Mouse (Mus musculus) embryonic facial prominence, embryonic 14.5 days (tissue): ENCODE measurements at regions not wholly inside any gene's neighbourhood (a gene's known extent, or its start where the extent isn't known, plus 50 kb on each side); places are given as distances from the start of the nearest gene placed in this dataset.
"Not testable (repeated sequence)": the region's sequence is repeated elsewhere in the genome, so short reads cannot be mapped to it uniquely, and the experiment has no call there.

Experiments used
- ATAC-seq: fragments of 200-750 bp; cut with Nextera tagmentation; 2 replicates; pipeline ENCODE4 v1.8.0; 2017; ENCODE audit warnings: low read depth, moderate number of reproducible peaks, moderate TSS enrichment
- DNase-seq: peaks from one replicate; pipeline ENCODE4 v3.0.0-alpha.2; 2015; ENCODE audit warnings: low spot score
- H3K27ac ChIP-seq: fragments of 300-500 bp; sonication (generic); replicated peaks from 2 replicates; pipeline ENCODE4 v1.5.1; 2014; ENCODE audit warnings: low read depth, mild to moderate bottlenecking, low read length, moderate library complexity
- H3K27me3 ChIP-seq: fragments of 300-500 bp; sonication (generic); replicated peaks from 2 replicates; pipeline ENCODE4 v1.6.1; 2014; ENCODE audit warnings: low read length; ENCODE audit not compliant: control insufficient read depth, insufficient read depth
- H3K36me3 ChIP-seq: fragments of 300-500 bp; sonication (generic); 2 replicates; pipeline ENCODE4 v1.6.1; 2014; ENCODE audit warnings: low read length, mixed read lengths; ENCODE audit not compliant: control insufficient read depth, insufficient read depth
- H3K4me1 ChIP-seq: fragments of 300-500 bp; sonication (generic); 2 replicates; pipeline ENCODE4 v1.6.1; 2014; ENCODE audit warnings: antibody characterized with exemption, low read length; ENCODE audit not compliant: control insufficient read depth, insufficient read depth
- H3K4me2 ChIP-seq: fragments of 300-500 bp; sonication (generic); 2 replicates; pipeline ENCODE4 v1.6.1; 2014; ENCODE audit warnings: low read depth, mild to moderate bottlenecking, low read length, moderate library complexity, mixed read lengths
- H3K4me3 ChIP-seq: fragments of 300-500 bp; sonication (generic); 2 replicates; pipeline ENCODE4 v1.5.1; 2014; ENCODE audit warnings: low read depth, mild to moderate bottlenecking, low read length
- H3K9ac ChIP-seq: fragments of 300-500 bp; sonication (generic); 2 replicates; pipeline ENCODE4 v1.6.1; 2014; ENCODE audit warnings: low read depth, mild to moderate bottlenecking, low read length, moderate library complexity, mixed read lengths
- H3K9me3 ChIP-seq: fragments of 300-500 bp; sonication (generic); 2 replicates; pipeline ENCODE4 v1.6.1; 2016; ENCODE audit warnings: low read length; ENCODE audit not compliant: control insufficient read depth
- WGBS: fragments of 180-500 bp; shearing (Covaris S2); extraction: QIAGEN DNeasy Blood & Tissue Kit; methylation state at CpG from one replicate; pipeline ENCODE4 v1.1.7; 2014; 5-methylcytosine and 5-hydroxymethylcytosine counted together

DNA sequence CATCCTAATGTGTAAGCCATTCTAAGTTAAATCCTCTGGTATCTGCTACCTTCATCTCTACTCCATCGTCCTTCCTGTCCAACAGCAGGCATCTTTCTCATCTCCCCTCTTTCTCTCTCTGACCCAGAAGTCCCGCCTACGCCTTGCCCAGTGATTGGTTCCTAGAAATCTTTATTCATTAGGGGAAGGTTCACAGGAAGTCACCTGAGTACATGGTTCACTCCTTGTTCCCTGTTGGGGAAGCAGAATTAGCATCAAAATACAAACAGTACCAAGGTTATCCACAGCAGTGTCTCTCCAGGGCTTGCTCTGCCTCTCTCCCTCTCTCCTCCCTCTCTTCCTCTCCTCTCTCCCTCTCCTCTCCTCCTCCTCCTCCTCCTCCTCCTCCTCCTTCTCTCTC lies 319.4 kb downstream of the Nkx6-1 start:
- Histone ChIP-seq H3K4me3 (no peak overlapping the region), H3K36me3 (no peaks in the 10 kb centered on the region), H3K4me2 (no peak overlapping the region), H3K27me3 (no peaks in the 10 kb centered on the region), H3K9ac (no peak overlapping the region), H3K9me3 (no peaks in the 10 kb centered on the region), H3K4me1 (no peaks in the 10 kb centered on the region), H3K27ac (no peak overlapping the region)
- ATAC-seq (no peak), DNase-seq (no peak)
- 77% methylated on average over 3 of the region's 3 CpGs for WGBS

DNA sequence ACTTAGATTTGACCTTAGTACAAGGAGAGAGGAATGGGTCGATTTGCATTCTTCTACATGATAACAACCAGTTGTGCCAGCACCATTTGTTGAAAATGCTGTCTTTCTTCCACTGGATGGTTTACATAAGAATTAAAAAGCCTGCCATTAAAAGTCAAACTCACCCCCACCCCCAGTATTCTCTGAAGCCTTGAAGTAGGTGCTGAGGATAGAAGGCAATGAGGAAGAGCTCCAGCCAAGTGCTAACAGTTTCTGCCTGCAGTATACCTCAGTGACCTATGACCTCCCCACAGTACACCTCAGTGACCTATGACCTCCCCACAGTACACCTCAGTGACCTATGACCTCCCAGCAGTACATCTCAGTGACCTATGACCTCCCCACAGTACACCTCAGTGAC lies 328.4 kb downstream of the Nkx6-1 start:
- not testable (repeated sequence) for H3K27me3 ChIP-seq, H3K36me3 ChIP-seq, H3K4me1 ChIP-seq, H3K9me3 ChIP-seq, H3K27ac ChIP-seq, ATAC-seq, DNase-seq, H3K4me3 ChIP-seq, H3K4me2 ChIP-seq, H3K9ac ChIP-seq
- no CpG with 5 or more reads among the region's 1 CpGs for WGBS

DNA sequence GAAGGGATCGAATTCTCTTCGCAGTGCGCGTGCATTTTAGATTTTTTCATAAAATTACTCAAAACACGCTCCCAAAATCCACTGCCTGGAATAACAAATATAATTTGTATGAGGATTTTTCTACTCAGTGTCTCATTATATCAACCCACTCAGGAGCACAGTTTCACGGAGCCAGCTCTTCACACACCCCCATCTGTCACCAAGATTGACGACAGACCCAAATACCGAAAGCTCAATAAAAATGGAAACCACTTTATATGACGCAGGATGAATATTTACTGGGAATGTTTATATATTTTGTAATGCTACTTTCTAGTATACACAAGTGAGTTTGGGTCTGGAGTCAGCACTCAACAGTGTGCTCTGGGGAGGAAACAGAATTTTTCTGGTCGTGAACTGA lies 333.0 kb downstream of the Nkx6-1 start:
- WGBS: 81% methylated on average over 10 of the region's 10 CpGs
- Histone ChIP-seq H3K4me2 (no peak overlapping the region), H3K27me3 (no peaks in the 10 kb centered on the region), H3K9ac (no peak overlapping the region), H3K9me3 (no peaks in the 10 kb centered on the region), H3K36me3 (no peaks in the 10 kb centered on the region), H3K4me3 (no peak overlapping the region), H3K4me1 (no peaks in the 10 kb centered on the region), H3K27ac (no peak overlapping the region)
- ATAC-seq (no peak), DNase-seq (no peak)

DNA sequence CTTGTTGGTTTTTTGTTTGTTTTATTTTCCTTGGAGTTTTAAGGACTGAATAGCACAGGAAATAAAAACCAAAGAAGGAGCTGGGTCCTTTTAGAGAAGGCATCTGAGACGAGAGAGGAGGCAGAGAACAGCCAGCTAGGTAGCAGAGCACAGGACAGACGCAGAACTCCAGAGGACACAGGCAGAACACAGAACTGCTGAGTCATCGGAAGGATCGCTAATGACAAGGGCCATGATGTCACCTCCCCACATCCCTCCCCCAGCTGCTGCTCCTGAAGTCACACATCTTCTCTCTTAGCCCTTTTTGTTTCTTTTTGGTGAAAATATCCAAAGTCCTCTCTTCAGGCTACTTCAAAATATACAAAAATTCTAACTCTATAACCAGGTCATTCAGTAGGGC lies 338.7 kb downstream of the Nkx6-1 start:
- Histone ChIP-seq H3K27ac (no peak overlapping the region), H3K4me1 (peaks cover 4% of the 10 kb centered on the region; the same call in 1 of the 2 replicates), H3K9me3 (no peaks in the 10 kb centered on the region), H3K4me2 (no peak overlapping the region), H3K36me3 (no peaks in the 10 kb centered on the region), H3K27me3 (0 out of 2 replicates have a peak, but pooled peaks cover 2% of the 10 kb centered on the region), H3K4me3 (no peak overlapping the region), H3K9ac (no peak overlapping the region)
- DNase-seq: no peak
- ATAC-seq: no peak
- WGBS: 53% methylated on average over 4 of the region's 4 CpGs

DNA sequence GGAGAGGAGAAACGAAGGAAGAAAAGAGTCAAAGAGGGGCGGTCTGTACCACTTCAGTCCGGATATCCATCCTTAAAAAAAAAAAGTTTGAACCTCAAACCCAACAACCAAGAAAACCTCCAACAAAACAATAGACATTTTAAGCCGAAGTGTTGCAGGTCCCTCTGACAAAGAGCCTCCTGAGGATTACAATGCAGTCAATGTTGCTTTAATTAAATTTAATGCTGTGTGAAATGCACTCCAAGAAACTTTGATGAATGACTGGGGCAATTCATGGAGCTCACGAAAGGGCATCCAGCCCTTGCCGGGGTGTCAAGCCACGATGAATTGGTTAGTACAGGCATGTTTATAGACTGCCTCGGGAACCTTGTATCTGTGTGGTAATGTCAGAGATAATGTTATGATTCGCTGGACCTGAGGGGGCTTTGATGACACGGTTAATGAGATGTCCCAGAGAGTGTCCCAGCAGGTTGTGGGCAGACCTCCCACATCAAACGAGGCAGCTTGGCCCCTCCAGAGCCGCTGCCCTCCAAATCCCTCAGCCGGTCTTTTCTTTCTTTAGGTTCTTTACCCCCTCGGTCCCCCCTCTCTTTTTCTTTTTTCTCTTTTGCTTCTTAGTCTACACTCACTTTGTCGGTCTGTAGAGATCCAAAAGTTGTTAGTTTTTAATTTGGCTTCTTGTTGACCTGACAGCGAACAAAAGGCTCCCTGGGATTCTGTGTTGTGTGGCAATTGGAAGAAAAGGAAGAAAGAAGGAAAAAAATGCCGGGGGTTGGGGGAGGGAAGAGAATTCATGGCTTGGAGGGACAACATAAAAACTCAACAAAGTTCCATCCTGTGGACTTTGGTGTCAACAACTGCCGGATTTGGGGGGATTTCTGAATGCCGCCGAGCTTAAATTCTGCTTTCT lies 341.5 kb downstream of the Nkx6-1 start:
- H3K27ac ChIP-seq: no peak overlapping the region
- peaks cover 4% of the 10 kb centered on the region; the same call in 1 of the 2 replicates for H3K4me1 ChIP-seq
- no peak for DNase-seq
- WGBS: 11% methylated on average over 20 of the region's 20 CpGs
- H3K4me3 ChIP-seq: no peak overlapping the region
- peak overlapping the region; percentile 39 for H3K4me2 ChIP-seq
- H3K36me3 ChIP-seq: no peaks in the 10 kb centered on the region
- no peak for ATAC-seq
- no peaks in the 10 kb centered on the region for H3K9me3 ChIP-seq
- no peak overlapping the region for H3K9ac ChIP-seq
- H3K27me3 ChIP-seq: 0 out of 2 replicates have a peak, but pooled peaks cover 2% of the 10 kb centered on the region

DNA sequence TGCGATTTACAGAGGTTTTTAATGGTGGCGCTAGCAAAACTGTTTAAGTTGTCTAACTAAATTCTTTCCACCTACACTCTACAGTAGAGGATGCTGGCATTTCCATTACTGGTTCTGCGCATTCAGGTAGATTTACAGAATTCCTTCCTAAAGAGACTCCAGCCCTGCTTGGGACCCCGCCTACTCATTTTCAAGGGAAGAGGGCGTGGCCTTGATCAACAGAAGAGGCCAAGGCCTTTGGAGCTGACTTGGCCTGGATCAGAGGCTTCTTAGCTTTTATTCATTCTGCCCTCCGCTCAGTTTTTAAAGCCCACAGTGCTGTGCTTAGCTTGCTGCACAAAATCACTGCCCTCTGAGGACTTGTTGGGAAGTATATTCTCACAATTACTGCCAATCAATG lies 364.8 kb downstream of the Nkx6-1 start:
- Histone ChIP-seq H3K4me1 (no peaks in the 10 kb centered on the region; the same call in 1 of the 2 replicates), H3K27me3 (no peaks in the 10 kb centered on the region), H3K27ac (no peak overlapping the region), H3K9ac (no peak overlapping the region), H3K9me3 (no peaks in the 10 kb centered on the region), H3K4me2 (no peak overlapping the region), H3K36me3 (no peaks in the 10 kb centered on the region), H3K4me3 (no peak overlapping the region)
- ATAC-seq: no peak
- 81% methylated on average over 6 of the region's 6 CpGs for WGBS
- no peak for DNase-seq

DNA sequence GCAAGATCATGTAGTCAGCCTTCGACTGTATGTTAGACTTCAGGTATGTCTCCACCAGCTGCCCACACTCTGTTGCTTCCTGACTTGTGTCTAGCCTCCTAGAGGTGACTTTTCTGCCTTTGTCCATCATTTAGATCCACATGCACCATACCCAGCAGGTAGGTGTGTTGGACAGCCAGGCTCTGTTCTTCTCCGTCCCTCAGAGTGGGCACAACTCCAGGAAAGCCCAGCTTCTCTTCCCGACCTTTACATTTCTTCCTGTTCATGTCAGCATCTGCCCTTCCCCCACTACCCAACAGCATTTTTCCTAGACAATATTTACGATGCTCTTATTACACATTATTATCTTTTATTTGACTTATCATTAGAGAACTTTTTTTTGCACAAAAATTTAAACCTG lies 366.4 kb downstream of the Nkx6-1 start:
- no peaks in the 10 kb centered on the region for H3K36me3 ChIP-seq
- no peaks in the 10 kb centered on the region; the same call in 1 of the 2 replicates for H3K4me1 ChIP-seq
- ATAC-seq: no peak
- no peak overlapping the region for H3K27ac ChIP-seq
- no peak for DNase-seq
- no peak overlapping the region for H3K9ac ChIP-seq
- H3K4me2 ChIP-seq: no peak overlapping the region
- H3K4me3 ChIP-seq: no peak overlapping the region
- no peaks in the 10 kb centered on the region for H3K27me3 ChIP-seq
- 64% methylated on average over 4 of the region's 4 CpGs for WGBS
- H3K9me3 ChIP-seq: no peaks in the 10 kb centered on the region

DNA sequence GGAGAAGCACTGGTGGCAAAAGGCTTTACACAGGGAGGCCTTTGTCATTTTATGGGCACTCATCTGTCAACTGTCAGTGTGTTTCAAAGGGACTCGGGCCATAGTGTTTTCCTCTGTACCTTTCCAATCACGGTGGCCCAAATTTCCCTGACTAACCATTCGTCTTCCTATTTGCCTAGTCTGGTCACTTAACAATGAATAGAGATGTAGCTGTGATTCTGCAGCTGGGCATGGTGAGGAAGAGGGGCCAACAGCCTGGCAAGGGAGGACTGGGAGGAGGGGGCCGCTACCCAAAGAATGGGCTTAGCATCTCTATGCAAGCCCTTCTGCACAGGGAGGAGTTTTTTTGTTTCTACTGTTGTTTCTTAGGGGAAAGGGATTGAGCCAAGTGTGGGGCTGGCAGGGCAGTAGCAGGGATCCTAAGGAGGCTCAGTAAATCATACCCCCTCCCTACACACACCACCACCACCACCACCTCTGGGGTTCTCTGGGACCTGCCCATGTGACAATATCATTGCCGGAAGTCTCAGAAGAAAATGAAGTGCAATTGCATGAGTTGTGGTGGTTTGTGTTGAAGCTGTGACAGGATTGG lies 367.2 kb downstream of the Nkx6-1 start:
- Histone ChIP-seq H3K27ac (no peak overlapping the region), H3K9me3 (no peaks in the 10 kb centered on the region), H3K36me3 (no peaks in the 10 kb centered on the region), H3K4me2 (no peak overlapping the region), H3K4me1 (no peaks in the 10 kb centered on the region; the same call in 1 of the 2 replicates), H3K9ac (no peak overlapping the region), H3K4me3 (no peak overlapping the region), H3K27me3 (no peaks in the 10 kb centered on the region)
- DNase-seq (no peak), ATAC-seq (no peak)
- 67% methylated on average over 5 of the region's 5 CpGs for WGBS
